ENCODE assay signal across 8 mouse cellular contexts in genomic region chr2:30794179-30795108, GRCm38 (mm10). TPM values are rescaled to one million over a fixed set of nuclear protein-coding genes. Genes with fewer than 3 reads are reported as not detected.
A peak's percentile ranks its signal among the peaks of the same experiment; 100 is the strongest.
DNase-seq lines count a peak whose midpoint lies in the region; ATAC-seq and TF ChIP-seq lines count a peak whose summit lies in the region.

No protein-coding gene starts in this region.

- peak; percentile 95 for DNase-seq in gastrocnemius, adult 2 months
- peak; percentile 93 for DNase-seq in hindbrain, postnatal 0 days (ENCODE audit: low spot score)
- DNase-seq in left cerebral cortex, adult 18-20 months (ENCODE audit: low spot score in 2 of 2), result peak; percentile 98 to 99
- DNase-seq in lung, postnatal 4 days, result peak; percentile 94 to 97
- DNase-seq in retina, postnatal 1 day, result peak; percentile 94
- peak; percentile 96 for DNase-seq in thymus, postnatal 4 days

- peaks cover 15% of the 10 kb centered on the region for H3K4me1 ChIP-seq in hindbrain, postnatal 0 days (ENCODE audit: insufficient read depth, low read length)

- peak overlapping the region; percentile 75 for H3K4me3 ChIP-seq in gastrocnemius, adult 2 months
- H3K4me3 ChIP-seq in hindbrain, postnatal 0 days (ENCODE audit: low read length), result peak overlapping the region; percentile 33

- 0 out of 2 replicates have a peak overlapping the region, but pooled peaks have one; percentile 39 for H3K9ac ChIP-seq in hindbrain, postnatal 0 days (replicated peaks; ENCODE audit: low read length)

- peak; percentile 74 for TF ChIP-seq CTCF in gastrocnemius, adult 2 months (IDR thresholded peaks at IDR 0.05)
- TF ChIP-seq CTCF in hindbrain, postnatal 0 days (IDR thresholded peaks at IDR 0.05; ENCODE audit: low read depth), result peak; percentile 82

- ATAC-seq in activated CD4-positive, CD25-positive, alpha-beta regulatory T cell, adult 4 months, result peak; percentile 65
- peak; percentile 78 for ATAC-seq in common myeloid progenitor, adult 5-6 weeks (replicated peaks; ENCODE audit: low read depth, poor library complexity, severe bottlenecking)
- ATAC-seq in hindbrain, postnatal 0 days, result peak; percentile 78

- intact Hi-C loops in gastrocnemius, adult 2 months (cut with DNase I), result loop anchor here (1.0 to 5.0 kb wide), 5 partner anchors 140 to 358 kb away; no protein-coding TSS in a partner anchor

- no peaks in the 10 kb centered on the region for H3K36me3 ChIP-seq in hindbrain, postnatal 0 days (ENCODE audit: insufficient read depth, low read length)

- peak overlapping the region; percentile 91 for H3K27ac ChIP-seq in gastrocnemius, adult 2 months
- peak overlapping the region; percentile 73 for H3K27ac ChIP-seq in hindbrain, postnatal 0 days

- WGBS in hindbrain, postnatal 0 days, result 4% methylated on average over 48 of the region's 48 CpGs

- no peaks in the 10 kb centered on the region for H3K9me3 ChIP-seq in hindbrain, postnatal 0 days (ENCODE audit: low read length)

- peak overlapping the region; percentile 59 for H3K4me2 ChIP-seq in hindbrain, postnatal 0 days (ENCODE audit: low read depth, low read length)

- H3K27me3 ChIP-seq in hindbrain, postnatal 0 days (ENCODE audit: insufficient read depth, low read length), result no peaks in the 10 kb centered on the region

RNA-seq across cellular contexts. Expression of gene 1700001O22Rik, which starts 9.0 kb away (rescaled TPM):
- under 1 TPM; 0.73 to 0.76 TPM for polyA plus RNA-seq in activated CD4-positive, CD25-positive, alpha-beta regulatory T cell, adult 4 months (2017; shearing (Covaris generic))
- not detected in 2 replicates for total RNA-seq in common myeloid progenitor, adult 5-6 weeks (2017)
- total RNA-seq in gastrocnemius, adult 2 months (2021), result 10 to 100 TPM in 1 of 2 experiments, under 1 TPM in 1; 0.33 to 22.0 TPM
- 0.75 and 2.4 TPM in 2 replicates for total RNA-seq in hindbrain, postnatal 0 days (2014; rRNA removed)
- 1.8 and 2.6 TPM in 2 replicates for polyA plus RNA-seq in hindbrain, postnatal 0 days (2015; fragmentation: Nextera tagmentation; extraction: Ambion mirVana)
- 1 to 10 TPM; 8.2 to 8.4 TPM for total RNA-seq in left cerebral cortex, adult 18-20 months (2021)

RNA-seq across cellular contexts. Expression of gene Ntmt1, which starts 13.2 kb away (rescaled TPM):
- polyA plus RNA-seq in activated CD4-positive, CD25-positive, alpha-beta regulatory T cell, adult 4 months (2017; shearing (Covaris generic)), result 10 to 100 TPM; 28.2 to 38.9 TPM
- total RNA-seq in common myeloid progenitor, adult 5-6 weeks (2017), result 16.4 and 26.9 TPM in 2 replicates
- total RNA-seq in gastrocnemius, adult 2 months (2021), result 10 to 100 TPM; 14.3 to 15.6 TPM
- 79.5 and 96.3 TPM in 2 replicates for total RNA-seq in hindbrain, postnatal 0 days (2014; rRNA removed)
- polyA plus RNA-seq in hindbrain, postnatal 0 days (2015; fragmentation: Nextera tagmentation; extraction: Ambion mirVana), result 95.9 and 99.6 TPM in 2 replicates
- 10 to 100 TPM; 32.9 to 34.1 TPM for total RNA-seq in left cerebral cortex, adult 18-20 months (2021)

RNA-seq across cellular contexts. Expression of gene Asb6, which starts 35.7 kb away (rescaled TPM):
- 10 to 100 TPM; 27.4 to 36.2 TPM for polyA plus RNA-seq in activated CD4-positive, CD25-positive, alpha-beta regulatory T cell, adult 4 months (2017; shearing (Covaris generic))
- total RNA-seq in common myeloid progenitor, adult 5-6 weeks (2017), result 13.7 and 17.5 TPM in 2 replicates
- 1 to 10 TPM; 7.0 TPM for total RNA-seq in gastrocnemius, adult 2 months (2021)
- 49.1 and 53.5 TPM in 2 replicates for total RNA-seq in hindbrain, postnatal 0 days (2014; rRNA removed)
- polyA plus RNA-seq in hindbrain, postnatal 0 days (2015; fragmentation: Nextera tagmentation; extraction: Ambion mirVana), result 36.6 and 37.4 TPM in 2 replicates
- total RNA-seq in left cerebral cortex, adult 18-20 months (2021), result 10 to 100 TPM; 41.0 to 43.1 TPM

RNA-seq across cellular contexts. Expression of gene Prrx2, which starts 40.3 kb away (rescaled TPM):
- not detected for polyA plus RNA-seq in activated CD4-positive, CD25-positive, alpha-beta regulatory T cell, adult 4 months (2017; shearing (Covaris generic))
- not detected in 2 replicates for total RNA-seq in common myeloid progenitor, adult 5-6 weeks (2017)
- 1 to 10 TPM; 1.2 to 4.2 TPM for total RNA-seq in gastrocnemius, adult 2 months (2021)
- 6.7 and 7.2 TPM in 2 replicates for total RNA-seq in hindbrain, postnatal 0 days (2014; rRNA removed)
- polyA plus RNA-seq in hindbrain, postnatal 0 days (2015; fragmentation: Nextera tagmentation; extraction: Ambion mirVana), result 5.0 and 5.6 TPM in 2 replicates
- 1 to 10 TPM; 2.1 to 2.8 TPM for total RNA-seq in left cerebral cortex, adult 18-20 months (2021)

Comparison
In these comparisons a context has a peak if more than half of its experiments do, and no peak if none do; other contexts are left out.
1. Peak in every context shown above with its lines: DNase-seq, ATAC-seq, H3K4me3 ChIP-seq and H3K27ac ChIP-seq.